Mouse (Mus musculus) lung, adult 2 months (tissue): ENCODE results near the gene Col25a1. TPM values are rescaled to one million over a fixed set of nuclear protein-coding genes. Genes with fewer than 3 reads are reported as not detected.

ENCODE experiments used
- DNase-seq: peaks from one replicate; pipeline ENCODE4 v3.0.0; 2022
- H3K4me1 ChIP-seq: fragments of 200-500 bp; 2 replicates; pipeline ENCODE4 v1.6.1; 2011; ENCODE audit warnings: low read length; ENCODE audit not compliant: control insufficient read depth, insufficient read depth
- H3K4me3 ChIP-seq: fragments of 200-500 bp; replicated peaks from 2 replicates; pipeline ENCODE3; 2011; ENCODE audit warnings: low read depth, mild to moderate bottlenecking, control low read depth, low read length; ENCODE audit errors: extremely low read depth
- CTCF ChIP-seq: fragments of 200-500 bp; IDR thresholded peaks from 2 replicates; pipeline ENCODE4 v1.5.1; 2011; ENCODE audit warnings: mild to moderate bottlenecking, low read length, control low read depth; ENCODE audit not compliant: insufficient read depth
- POLR2A ChIP-seq: fragments of 200-500 bp; IDR thresholded peaks from 2 replicates; pipeline ENCODE4 v1.6.1; 2011; ENCODE audit warnings: low read depth, mild to moderate bottlenecking, control low read depth, low read length, borderline replicate concordance; ENCODE audit errors: extremely low read depth
- WGBS: fragments of 180-500 bp; shearing (Covaris S2); methylation state at CpG from one replicate; pipeline ENCODE4 v1.1.7; 2018; 5-methylcytosine and 5-hydroxymethylcytosine counted together
- polyA plus RNA-seq: library from polyadenylated mRNA; depleted of rRNA; stranded (reverse); fragments of >200 nt; gene quantifications from 2 replicates; pipeline ENCODE4 v1.2.3, GENCODE M21; 2012

The Col25a1 gene
- polyA plus RNA-seq, 1 experiment: 0.07 TPM

- TF ChIP-seq CTCF (no peak), POLR2A (no peak)
- 75% methylated on average over 9 of the region's 9 CpGs for WGBS
- no peak for DNase-seq
- Histone ChIP-seq H3K4me3 (no peak overlapping the region), H3K4me1 (no peaks in the 10 kb centered on the region)
Observed at GRCm38 (mm10) chr3:130265104-130265503, 133.8 kb downstream of the Col25a1 start.

- TF ChIP-seq CTCF: no peak
- no peak for TF ChIP-seq POLR2A
- DNase-seq: no peak
- no peak overlapping the region for H3K4me3 ChIP-seq
- WGBS: 86% methylated on average over 3 of the region's 3 CpGs
- H3K4me1 ChIP-seq: no peaks in the 10 kb centered on the region
Observed at GRCm38 (mm10) chr3:130270509-130270908, 139.2 kb downstream of the Col25a1 start.

GRCm38 (mm10) chr3:130273949-130274348 lies 142.6 kb downstream of the Col25a1 start:
- Histone ChIP-seq H3K4me3 (no peak overlapping the region), H3K4me1 (no peaks in the 10 kb centered on the region)
- WGBS: 73% methylated on average over 2 of the region's 2 CpGs
- TF ChIP-seq POLR2A (no peak), CTCF (no peak)
- DNase-seq: no peak

GRCm38 (mm10) chr3:130278298-130279050 lies 147.2 kb downstream of the Col25a1 start:
- DNase-seq: no peak
- H3K4me1 ChIP-seq: no peaks in the 10 kb centered on the region; the same call in 1 of the 2 replicates
- TF ChIP-seq POLR2A: no peak
- no peak for TF ChIP-seq CTCF
- 74% methylated on average over 10 of the region's 10 CpGs for WGBS
- no peak overlapping the region for H3K4me3 ChIP-seq

- DNase-seq: no peak
- Histone ChIP-seq H3K4me1 (no peaks in the 10 kb centered on the region; the same call in 1 of the 2 replicates), H3K4me3 (no peak overlapping the region)
- no peak for TF ChIP-seq CTCF
- no peak for TF ChIP-seq POLR2A
- WGBS: 44% methylated on average over 11 of the region's 11 CpGs
Observed at GRCm38 (mm10) chr3:130283011-130283760, 151.9 kb downstream of the Col25a1 start.

GRCm38 (mm10) chr3:130288102-130288501 lies 156.8 kb downstream of the Col25a1 start:
- WGBS: 82% methylated on average over 2 of the region's 2 CpGs
- no peak for DNase-seq
- no peak for TF ChIP-seq CTCF
- no peak for TF ChIP-seq POLR2A

GRCm38 (mm10) chr3:130288756-130289155 lies 157.5 kb downstream of the Col25a1 start:
- no peak for TF ChIP-seq CTCF
- no peak for TF ChIP-seq POLR2A
- Histone ChIP-seq H3K4me3 (no peak overlapping the region), H3K4me1 (no peaks in the 10 kb centered on the region)
- 78% methylated on average over 4 of the region's 4 CpGs for WGBS
- no peak for DNase-seq

More at GRCm38 (mm10) chr3:130288102-130288501, 156.8 kb downstream of the Col25a1 start:
- H3K4me3 ChIP-seq: no peak overlapping the region
- no peaks in the 10 kb centered on the region; the same call in 1 of the 2 replicates for H3K4me1 ChIP-seq

- WGBS: 94% methylated on average over 3 of the region's 3 CpGs
- DNase-seq: no peak
- H3K4me3 ChIP-seq: no peak overlapping the region
- no peaks in the 10 kb centered on the region for H3K4me1 ChIP-seq
- TF ChIP-seq CTCF: no peak
- no peak for TF ChIP-seq POLR2A
Observed at GRCm38 (mm10) chr3:130289220-130289619, 157.9 kb downstream of the Col25a1 start.

- 57% methylated on average over 6 of the region's 6 CpGs for WGBS
- no peak overlapping the region for H3K4me3 ChIP-seq
- TF ChIP-seq CTCF (no peak), POLR2A (no peak)
- DNase-seq: no peak
- H3K4me1 ChIP-seq: no peaks in the 10 kb centered on the region
Observed at GRCm38 (mm10) chr3:130290175-130290574, 158.9 kb downstream of the Col25a1 start.
